Mouse (Mus musculus) forebrain, embryonic 10.5 days (tissue): ENCODE data around the gene Ror1. TPM values are rescaled to one million over a fixed set of nuclear protein-coding genes. Genes with fewer than 3 reads are reported as not detected.

Experiments used
- DNase-seq: peaks from one replicate; pipeline ENCODE4 v3.0.0-alpha.2; 2017; ENCODE audit warnings: low spot score; ENCODE audit errors: extremely low spot score
- H3K27ac ChIP-seq: fragments of 300-500 bp; sonication (generic); 2 replicates; pipeline ENCODE4 v1.5.1; 2016; ENCODE audit warnings: mild to moderate bottlenecking
- H3K27me3 ChIP-seq: fragments of 300-500 bp; sonication (generic); 2 replicates; pipeline ENCODE4 v1.6.1; 2016; ENCODE audit warnings: mild to moderate bottlenecking; ENCODE audit not compliant: poor library complexity, severe bottlenecking
- H3K36me3 ChIP-seq: fragments of 300-500 bp; sonication (generic); replicated peaks from 2 replicates; pipeline ENCODE4 v1.6.1; 2016; ENCODE audit warnings: mild to moderate bottlenecking, moderate library complexity
- H3K4me1 ChIP-seq: fragments of 300-500 bp; sonication (generic); 2 replicates; pipeline ENCODE4 v1.6.1; 2016
- H3K4me3 ChIP-seq: fragments of 300-500 bp; sonication (generic); 2 replicates; pipeline ENCODE4 v1.5.1; 2016; ENCODE audit warnings: mild to moderate bottlenecking, moderate library complexity
- H3K9me3 ChIP-seq: fragments of 300-500 bp; sonication (generic); 2 replicates; pipeline ENCODE4 v1.6.1; 2016; ENCODE audit warnings: mild to moderate bottlenecking, moderate library complexity
- WGBS: fragments of 180-500 bp; shearing (Covaris S2); methylation state at CpG from one replicate; pipeline ENCODE4 v1.1.7; 2016; 5-methylcytosine and 5-hydroxymethylcytosine counted together
- polyA plus RNA-seq: library from polyadenylated mRNA; unstranded; fragments of >200 nt; fragmentation: Nextera tagmentation; extraction: Ambion mirVana; gene quantifications from 2 replicates; pipeline ENCODE4 v1.2.1, GENCODE M21; 2016

Ror1 gene
- polyA plus RNA-seq, 1 experiment from 2014 or later, result 7.0 TPM

DNA sequence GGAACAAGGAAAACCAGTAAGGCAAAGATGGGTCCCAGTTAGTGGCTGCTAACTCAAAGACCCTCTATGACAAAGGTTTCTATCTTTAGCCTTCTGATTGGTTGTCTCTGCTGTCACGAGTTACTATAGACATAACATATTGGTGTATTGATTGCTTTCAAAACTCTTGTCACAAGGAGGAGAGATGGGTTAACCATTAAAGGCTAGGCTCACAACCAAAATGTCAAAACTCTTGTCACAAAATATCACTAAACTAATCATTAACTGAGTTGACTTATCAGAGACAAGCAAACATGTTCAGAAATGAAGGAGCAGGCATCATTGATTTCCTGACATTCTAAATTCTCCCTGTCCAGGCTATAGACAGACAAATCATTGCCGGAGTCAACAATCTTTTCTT lies 135.4 kb downstream of the Ror1 start:
- H3K27ac ChIP-seq, result no peak overlapping the region
- H3K27me3 ChIP-seq, result no peaks in the 10 kb centered on the region
- DNase-seq, result no peak
- WGBS, result 91% methylated on average over 2 of the region's 2 CpGs
- no peaks in the 10 kb centered on the region for H3K9me3 ChIP-seq
- no peak overlapping the region for H3K4me3 ChIP-seq
- H3K4me1 ChIP-seq, result no peaks in the 10 kb centered on the region
- H3K36me3 ChIP-seq, result no peaks in the 10 kb centered on the region

DNA sequence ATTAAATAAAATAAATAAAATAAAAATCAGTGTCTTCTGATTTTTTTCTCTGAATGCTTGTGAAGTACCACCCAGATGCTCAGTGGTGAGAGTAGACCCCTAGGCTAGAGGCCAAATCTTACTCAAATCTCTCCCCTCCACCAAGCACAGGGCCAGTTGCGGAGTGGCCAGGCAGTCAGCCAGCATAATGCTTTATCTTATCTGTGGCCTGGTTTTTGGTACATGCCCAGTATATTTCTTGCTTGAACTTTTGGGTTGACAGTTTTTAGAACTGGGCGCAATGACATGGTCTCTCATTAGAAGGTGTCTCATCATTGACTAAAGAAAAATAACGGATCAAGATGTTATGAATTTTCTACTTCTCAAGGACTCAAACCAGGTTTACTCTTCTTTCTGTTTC lies 136.3 kb downstream of the Ror1 start:
- Histone ChIP-seq H3K27me3 (no peaks in the 10 kb centered on the region), H3K9me3 (no peaks in the 10 kb centered on the region), H3K4me3 (no peak overlapping the region), H3K36me3 (no peaks in the 10 kb centered on the region), H3K27ac (no peak overlapping the region), H3K4me1 (no peaks in the 10 kb centered on the region)
- 95% methylated on average over 3 of the region's 3 CpGs for WGBS
- DNase-seq, result no peak

DNA sequence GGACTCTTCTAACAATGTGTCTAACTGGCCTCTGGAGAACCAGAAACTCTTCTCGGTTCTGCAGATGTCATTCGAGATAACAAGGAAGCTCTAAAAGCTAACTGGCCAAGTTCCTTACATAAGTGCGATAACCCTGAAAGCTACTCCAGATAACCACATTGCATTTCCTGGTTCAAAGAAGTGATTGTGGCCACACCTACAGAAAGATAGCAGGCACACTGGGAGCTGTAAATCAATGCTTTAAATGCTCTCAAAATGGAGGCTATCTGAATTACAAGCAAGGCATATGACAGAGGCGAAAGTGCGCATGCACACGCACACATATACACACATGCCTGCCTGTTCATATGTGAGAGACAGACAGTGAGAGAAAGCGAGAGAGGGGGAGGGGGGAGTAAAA lies 136.9 kb downstream of the Ror1 start:
- H3K4me1 ChIP-seq, result no peaks in the 10 kb centered on the region
- no peak overlapping the region for H3K27ac ChIP-seq
- H3K9me3 ChIP-seq, result no peaks in the 10 kb centered on the region
- WGBS, result 94% methylated on average over 7 of the region's 7 CpGs
- no peaks in the 10 kb centered on the region for H3K27me3 ChIP-seq
- H3K36me3 ChIP-seq, result no peaks in the 10 kb centered on the region
- DNase-seq, result no peak
- no peak overlapping the region for H3K4me3 ChIP-seq

DNA sequence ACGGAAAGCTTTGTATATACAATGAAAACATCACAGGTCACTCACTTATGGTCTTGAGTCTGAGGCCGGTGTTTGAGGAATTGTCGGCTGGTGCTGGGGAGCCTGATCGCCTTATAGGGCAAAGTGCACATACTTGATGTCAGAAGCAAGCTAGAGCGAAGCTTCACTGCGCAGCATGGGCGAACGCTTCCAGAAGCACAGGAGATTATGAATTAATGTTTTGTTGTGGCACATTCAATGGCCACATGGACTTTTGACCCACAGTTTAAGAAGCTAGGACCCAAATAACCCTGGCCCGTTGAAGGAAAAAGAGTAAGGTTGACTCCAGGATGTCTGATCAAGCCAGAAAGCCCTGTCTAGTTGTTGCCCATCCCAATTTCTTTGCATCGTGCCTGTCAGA lies 138.2 kb downstream of the Ror1 start:
- Histone ChIP-seq H3K36me3 (no peaks in the 10 kb centered on the region), H3K27me3 (no peaks in the 10 kb centered on the region), H3K9me3 (no peaks in the 10 kb centered on the region), H3K4me3 (no peak overlapping the region), H3K27ac (no peak overlapping the region), H3K4me1 (no peaks in the 10 kb centered on the region)
- WGBS, result 92% methylated on average over 10 of the region's 10 CpGs
- DNase-seq, result no peak

DNA sequence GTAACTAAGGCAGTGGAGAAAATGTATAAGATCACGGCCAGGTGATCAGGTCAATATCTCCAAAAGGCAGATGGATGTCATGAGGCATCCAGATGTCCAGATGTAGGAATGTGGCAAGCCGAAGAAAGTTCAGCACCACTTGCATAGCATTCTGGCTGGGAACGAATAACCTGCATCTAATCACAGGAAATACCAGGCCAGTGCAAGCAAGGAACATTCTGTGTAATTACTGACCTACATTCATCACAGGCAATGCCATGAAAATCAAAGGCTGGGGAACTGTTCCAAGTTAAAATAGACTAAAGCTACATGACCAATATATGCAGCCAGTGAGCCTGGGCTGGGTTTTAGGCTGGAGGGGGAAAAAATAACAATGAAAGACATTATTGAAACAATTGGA lies 140.7 kb downstream of the Ror1 start:
- no peaks in the 10 kb centered on the region for H3K36me3 ChIP-seq
- no peak overlapping the region for H3K4me3 ChIP-seq
- H3K4me1 ChIP-seq, result no peaks in the 10 kb centered on the region
- H3K9me3 ChIP-seq, result no peaks in the 10 kb centered on the region
- DNase-seq, result no peak
- H3K27ac ChIP-seq, result no peak overlapping the region
- WGBS, result 76% methylated on average over 3 of the region's 3 CpGs
- H3K27me3 ChIP-seq, result no peaks in the 10 kb centered on the region

DNA sequence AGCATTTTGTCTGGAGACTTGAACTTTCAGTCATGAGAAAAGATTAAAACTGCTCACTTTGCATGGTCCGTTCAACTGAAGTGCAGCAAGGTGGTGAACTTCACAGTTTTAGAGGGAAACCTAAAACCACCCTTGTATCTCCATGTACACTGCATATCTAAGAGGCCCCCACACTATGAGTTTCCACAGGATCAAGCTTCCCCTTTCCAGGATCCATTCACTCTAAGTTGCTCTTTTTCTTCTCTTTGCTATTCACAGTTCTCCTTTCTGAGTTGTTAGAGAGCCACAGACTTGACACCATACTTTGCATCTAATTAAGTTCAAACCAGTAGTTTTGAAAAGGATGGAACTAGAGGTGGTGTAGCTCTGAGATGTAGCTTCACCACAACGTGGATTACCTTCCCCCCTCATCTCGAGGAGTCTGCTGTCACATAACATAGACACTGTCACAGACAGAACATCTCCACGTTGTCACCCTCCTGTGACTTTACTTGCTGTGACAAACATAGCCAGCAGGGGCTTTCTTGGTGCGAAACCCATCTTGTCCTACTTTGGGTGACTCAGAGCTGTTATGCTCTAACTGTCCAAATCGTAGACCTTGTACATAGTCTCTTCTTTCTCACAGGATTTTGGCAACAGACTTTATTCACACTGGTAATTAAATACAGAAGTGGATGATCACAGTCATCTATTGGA lies 146.6 kb downstream of the Ror1 start:
- WGBS, result 78% methylated on average over 6 of the region's 6 CpGs

DNA sequence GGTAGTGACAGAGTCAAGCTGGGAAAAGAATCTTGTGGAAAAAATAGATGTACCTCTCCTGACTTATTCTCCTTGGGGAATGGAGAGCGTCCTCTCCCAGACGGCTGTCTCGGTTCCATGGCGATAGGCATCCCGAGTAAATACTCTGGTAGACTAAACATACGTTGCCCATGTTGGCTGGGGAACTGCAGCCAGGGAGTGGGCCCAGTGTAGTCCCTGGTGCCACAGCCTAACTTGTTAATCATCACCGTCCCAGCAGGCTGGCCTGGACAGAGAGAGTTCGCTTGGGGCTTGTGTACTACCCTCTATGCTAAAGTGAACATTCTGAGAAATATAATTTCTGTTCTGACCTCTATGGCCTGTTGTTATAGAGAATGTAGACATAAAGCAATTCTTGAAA lies 148.7 kb downstream of the Ror1 start:
- Histone ChIP-seq H3K4me1 (no peaks in the 10 kb centered on the region), H3K27ac (no peak overlapping the region), H3K27me3 (no peaks in the 10 kb centered on the region), H3K9me3 (no peaks in the 10 kb centered on the region), H3K4me3 (no peak overlapping the region), H3K36me3 (no peaks in the 10 kb centered on the region)
- no peak for DNase-seq
- 91% methylated on average over 8 of the region's 8 CpGs for WGBS

More for the DNA sequence above, 146.6 kb downstream of the Ror1 start:
- DNase-seq, result no peak
- no peak overlapping the region for H3K27ac ChIP-seq
- no peaks in the 10 kb centered on the region for H3K27me3 ChIP-seq
- no peaks in the 10 kb centered on the region for H3K9me3 ChIP-seq
- H3K36me3 ChIP-seq, result no peaks in the 10 kb centered on the region
- no peak overlapping the region for H3K4me3 ChIP-seq
- no peaks in the 10 kb centered on the region for H3K4me1 ChIP-seq

DNA sequence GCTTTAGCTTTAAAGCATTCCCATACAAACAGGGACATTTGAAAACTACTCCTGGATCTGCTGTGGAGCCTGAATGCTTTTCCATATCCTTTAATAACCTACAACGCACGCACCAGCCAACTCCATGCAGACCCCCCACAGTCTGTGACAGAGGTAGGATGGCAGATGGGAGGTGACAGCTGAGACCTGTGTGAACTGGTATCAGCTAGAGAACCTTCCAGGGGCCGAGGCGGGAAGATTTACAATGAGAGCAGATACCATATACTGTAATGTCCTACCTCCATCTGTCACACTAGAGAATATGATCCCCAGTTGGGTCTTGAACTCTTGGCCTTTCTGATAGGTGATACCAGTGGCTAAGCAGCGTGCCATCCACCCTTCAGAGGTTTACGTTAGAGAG lies 149.1 kb downstream of the Ror1 start:
- Histone ChIP-seq H3K4me1 (no peaks in the 10 kb centered on the region), H3K27ac (no peak overlapping the region), H3K9me3 (no peaks in the 10 kb centered on the region), H3K4me3 (no peak overlapping the region), H3K36me3 (no peaks in the 10 kb centered on the region), H3K27me3 (no peaks in the 10 kb centered on the region)
- WGBS, result 83% methylated on average over 6 of the region's 6 CpGs
- DNase-seq, result no peak

DNA sequence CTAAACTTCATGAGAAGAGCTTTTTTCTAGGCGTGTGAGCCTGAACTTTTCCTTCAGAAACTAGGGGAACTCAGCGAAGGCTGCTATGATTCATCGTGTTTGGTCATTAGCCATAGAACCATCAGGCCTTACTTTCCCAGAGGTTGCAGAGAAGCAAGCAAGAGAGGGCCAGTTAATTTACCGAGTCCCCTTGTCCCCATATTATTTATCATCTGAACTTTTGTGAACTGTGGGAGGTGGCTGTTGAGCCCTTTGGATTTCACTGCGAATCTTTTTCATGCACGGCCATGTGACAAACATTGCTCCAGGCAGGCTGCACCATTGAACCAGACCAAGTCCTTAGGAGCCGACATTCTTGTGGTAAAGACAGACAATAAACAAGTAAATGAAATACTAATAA lies 152.2 kb downstream of the Ror1 start:
- no peak for DNase-seq
- Histone ChIP-seq H3K4me1 (peaks cover 13% of the 10 kb centered on the region), H3K27ac (no peak overlapping the region), H3K27me3 (no peaks in the 10 kb centered on the region), H3K9me3 (no peaks in the 10 kb centered on the region), H3K4me3 (no peak overlapping the region), H3K36me3 (no peaks in the 10 kb centered on the region)
- WGBS, result 86% methylated on average over 7 of the region's 7 CpGs

DNA sequence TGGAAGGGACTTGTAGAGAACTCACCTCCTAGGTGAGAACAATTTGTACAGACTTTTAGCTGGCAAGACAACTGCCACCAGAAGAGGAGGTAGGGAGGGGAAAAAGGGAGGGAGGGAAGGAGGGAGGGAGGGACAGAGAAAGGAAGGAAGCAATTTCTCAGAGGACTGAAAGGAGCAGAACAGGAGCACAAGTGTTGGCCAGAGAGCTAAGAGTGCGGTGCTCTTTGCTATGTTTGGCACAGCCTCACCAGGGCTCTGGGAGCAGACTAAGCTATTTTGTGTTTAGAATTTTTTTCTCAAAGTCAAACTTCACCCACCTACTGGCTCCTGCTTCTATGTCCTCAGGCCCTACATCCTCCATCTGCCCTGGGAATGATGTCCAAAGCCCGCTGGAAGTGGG lies 152.7 kb downstream of the Ror1 start:
- H3K9me3 ChIP-seq, result no peaks in the 10 kb centered on the region
- no peaks in the 10 kb centered on the region for H3K36me3 ChIP-seq
- WGBS, result 96% methylated on average over 2 of the region's 2 CpGs
- H3K4me1 ChIP-seq, result peaks cover 13% of the 10 kb centered on the region
- DNase-seq, result no peak
- H3K27me3 ChIP-seq, result no peaks in the 10 kb centered on the region
- H3K4me3 ChIP-seq, result no peak overlapping the region
- no peak overlapping the region for H3K27ac ChIP-seq

DNA sequence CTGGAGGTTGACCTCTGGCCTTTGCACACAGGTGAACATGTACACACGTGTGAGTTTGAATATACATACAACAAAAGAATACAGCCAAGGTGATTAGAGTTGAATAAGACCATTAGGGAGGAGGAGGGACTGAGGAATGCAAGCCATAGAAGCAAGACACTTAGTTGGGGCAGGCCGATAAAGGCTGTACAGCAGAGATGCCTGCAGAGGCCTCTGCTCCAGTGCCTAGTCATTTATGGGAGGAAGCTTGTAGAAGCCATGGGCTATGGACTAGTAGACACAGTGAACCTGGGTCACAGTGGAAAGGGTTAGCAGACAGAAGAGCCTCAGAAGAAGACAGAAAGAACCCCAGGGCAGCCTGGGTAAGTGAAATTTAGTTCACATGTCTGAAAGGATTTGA lies 155.7 kb downstream of the Ror1 start:
- Histone ChIP-seq H3K4me3 (no peak overlapping the region), H3K9me3 (no peaks in the 10 kb centered on the region), H3K4me1 (peaks cover 36% of the 10 kb centered on the region), H3K27me3 (no peaks in the 10 kb centered on the region), H3K27ac (no peak overlapping the region), H3K36me3 (no peaks in the 10 kb centered on the region)
- 79% methylated on average over 2 of the region's 2 CpGs for WGBS
- DNase-seq, result no peak

DNA sequence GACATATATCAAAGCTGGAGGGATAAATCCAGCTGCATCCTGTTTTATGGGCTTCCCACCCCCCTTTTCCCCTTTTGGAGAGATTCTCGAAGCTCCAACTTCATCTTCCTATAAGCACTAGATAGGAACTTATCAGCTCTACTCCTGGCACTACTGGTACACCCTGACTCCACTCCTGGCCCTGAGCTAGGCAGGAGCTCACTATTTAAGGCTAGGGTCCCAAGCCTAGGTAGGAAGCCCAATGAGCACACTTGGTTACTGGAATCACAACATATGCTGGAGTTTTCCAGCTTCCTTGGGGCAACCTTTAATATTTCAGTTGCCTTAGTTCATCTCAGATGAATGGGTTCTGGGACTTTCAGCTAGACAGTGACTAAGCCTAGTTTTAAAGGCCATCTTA lies 156.5 kb downstream of the Ror1 start:
- H3K9me3 ChIP-seq, result no peaks in the 10 kb centered on the region
- no peaks in the 10 kb centered on the region for H3K27me3 ChIP-seq
- no peak overlapping the region for H3K4me3 ChIP-seq
- 50% methylated on average over 1 of the region's 1 CpGs for WGBS
- H3K36me3 ChIP-seq, result no peaks in the 10 kb centered on the region
- peak overlapping the region; percentile 66 for H3K27ac ChIP-seq
- H3K4me1 ChIP-seq, result peaks cover 36% of the 10 kb centered on the region
- no peak for DNase-seq

DNA sequence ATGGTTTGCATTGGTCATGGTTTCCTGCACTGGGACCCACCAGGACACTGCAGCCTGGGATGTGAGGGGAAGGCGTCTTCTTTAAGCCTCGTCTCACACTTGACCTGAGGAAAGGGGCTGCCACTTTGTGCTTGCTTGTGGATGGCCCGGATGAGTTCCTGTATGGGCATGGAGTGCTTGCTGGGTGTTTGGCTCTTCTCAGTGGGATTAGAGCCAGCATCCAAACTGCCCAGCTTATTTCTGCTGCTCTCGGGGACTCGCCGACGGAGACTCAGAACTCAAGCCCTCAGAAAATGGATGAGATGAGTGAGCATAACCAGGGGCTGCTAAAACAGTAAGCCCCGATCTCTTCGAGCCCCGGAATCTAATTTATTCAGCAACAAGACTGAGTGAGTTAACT lies 157.1 kb downstream of the Ror1 start:
- no peaks in the 10 kb centered on the region for H3K27me3 ChIP-seq
- H3K36me3 ChIP-seq, result no peaks in the 10 kb centered on the region
- WGBS, result 81% methylated on average over 10 of the region's 10 CpGs
- DNase-seq, result no peak
- H3K9me3 ChIP-seq, result no peaks in the 10 kb centered on the region
- peaks cover 36% of the 10 kb centered on the region for H3K4me1 ChIP-seq
- H3K4me3 ChIP-seq, result no peak overlapping the region
- H3K27ac ChIP-seq, result peak overlapping the region; percentile 66

DNA sequence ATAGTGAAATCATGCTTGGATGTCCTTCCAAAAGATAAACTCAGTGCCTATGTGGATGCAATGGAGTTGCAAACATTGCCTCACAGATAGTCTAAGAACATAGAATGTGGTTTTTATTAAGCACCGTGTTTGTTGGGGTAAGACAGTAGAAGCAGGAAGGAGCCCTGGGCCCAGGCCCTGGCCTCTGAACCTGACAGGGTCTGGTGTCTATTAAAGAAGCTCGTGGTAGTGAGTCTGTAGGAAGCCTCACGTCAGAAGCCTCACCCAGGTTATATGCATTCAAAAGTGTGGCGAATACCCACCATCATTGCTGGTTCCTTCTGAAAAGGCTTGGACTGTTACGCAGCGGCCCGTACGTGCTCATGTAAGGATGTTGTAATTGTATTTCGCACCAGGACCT lies 157.8 kb downstream of the Ror1 start:
- no peaks in the 10 kb centered on the region for H3K9me3 ChIP-seq
- no peak overlapping the region for H3K4me3 ChIP-seq
- WGBS, result 71% methylated on average over 9 of the region's 9 CpGs
- no peaks in the 10 kb centered on the region for H3K36me3 ChIP-seq
- 0 out of 2 replicates have a peak overlapping the region, but pooled peaks have one; percentile 51 for H3K27ac ChIP-seq
- no peaks in the 10 kb centered on the region for H3K27me3 ChIP-seq
- peak; percentile 18 for DNase-seq
- peaks cover 36% of the 10 kb centered on the region for H3K4me1 ChIP-seq
